Mouse (Mus musculus) stomach, embryonic 16.5 days (tissue): ENCODE measurements around the gene Ly6g6d. TPM values are rescaled to one million over a fixed set of nuclear protein-coding genes. Genes with fewer than 3 reads are reported as not detected.

Source experiments
- ATAC-seq: fragments of 200-750 bp; cut with Nextera tagmentation; 2 replicates; pipeline ENCODE4 v1.8.0; 2017; ENCODE audit warnings: moderate number of reproducible peaks, moderate TSS enrichment; ENCODE audit not compliant: insufficient read depth, low FRiP score
- H3K27ac ChIP-seq: fragments of 300-500 bp; sonication (generic); 2 replicates; pipeline ENCODE4 v1.5.1; 2014; ENCODE audit warnings: low read length
- H3K27me3 ChIP-seq: fragments of 300-500 bp; sonication (generic); 2 replicates; pipeline ENCODE4 v1.6.1; 2014; ENCODE audit warnings: low read length, control low read depth, mixed read lengths; ENCODE audit not compliant: control insufficient read depth, insufficient read depth
- H3K36me3 ChIP-seq: fragments of 300-500 bp; sonication (generic); 2 replicates; pipeline ENCODE4 v1.6.1; 2014; ENCODE audit warnings: low read length; ENCODE audit not compliant: control insufficient read depth, insufficient read depth
- H3K4me1 ChIP-seq: fragments of 300-500 bp; sonication (generic); 2 replicates; pipeline ENCODE4 v1.6.1; 2014; ENCODE audit warnings: low read length, control low read depth, mixed read lengths; ENCODE audit not compliant: control insufficient read depth, insufficient read depth
- H3K4me2 ChIP-seq: fragments of 300-500 bp; sonication (generic); 2 replicates; pipeline ENCODE4 v1.6.1; 2014; ENCODE audit warnings: low read depth, low read length, mixed read lengths
- H3K4me3 ChIP-seq: fragments of 300-500 bp; sonication (generic); replicated peaks from 2 replicates; pipeline ENCODE4 v1.5.1; 2014; ENCODE audit warnings: mild to moderate bottlenecking, low read length
- H3K9ac ChIP-seq: fragments of 300-500 bp; sonication (generic); 2 replicates; pipeline ENCODE4 v1.6.1; 2014; ENCODE audit warnings: low read length
- H3K9me3 ChIP-seq: fragments of 300-500 bp; sonication (generic); replicated peaks from 2 replicates; pipeline ENCODE4 v1.6.1; 2016; ENCODE audit warnings: low read length, control low read depth; ENCODE audit not compliant: control insufficient read depth
- WGBS: fragments of 180-500 bp; shearing (Covaris S2); extraction: QIAGEN DNeasy Blood & Tissue Kit; methylation state at CpG from one replicate; pipeline ENCODE4 v1.1.7; 2014; 5-methylcytosine and 5-hydroxymethylcytosine counted together
- polyA plus RNA-seq: library from polyadenylated mRNA; unstranded; fragments of >200 nt; fragmentation: Nextera tagmentation; extraction: Ambion mirVana; gene quantifications from 2 replicates; pipeline ENCODE4 v1.2.1, GENCODE M21; 2015

Ly6g6d gene
- polyA plus RNA-seq, 1 experiment from 2014 or later, result 3.2 TPM

DNA sequence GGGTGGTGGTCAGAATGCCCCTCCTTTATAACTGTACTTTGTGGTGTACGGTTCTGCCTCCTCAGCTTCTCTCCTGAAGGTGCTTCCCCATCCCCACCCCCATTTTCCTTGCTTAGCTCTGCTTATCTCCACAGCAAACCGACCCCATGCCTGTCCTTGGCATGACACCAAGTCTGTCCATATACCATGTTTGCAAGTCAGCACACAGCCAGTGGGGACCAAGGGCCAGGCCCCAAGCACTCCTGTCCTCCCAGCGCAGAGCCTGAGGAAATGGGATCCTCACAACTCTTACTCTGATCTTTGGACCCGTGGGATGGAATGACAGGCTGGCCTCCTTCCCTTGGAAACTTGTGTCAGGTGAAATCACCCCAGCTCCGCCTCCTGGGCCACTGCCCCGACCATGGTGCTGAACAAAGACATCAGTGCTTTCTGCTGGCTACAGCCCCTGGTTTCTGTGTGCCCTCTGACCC is 25.4 kb upstream of the Ly6g6d start:
- H3K27ac ChIP-seq, result no peak overlapping the region
- no peak overlapping the region for H3K4me2 ChIP-seq
- ATAC-seq, result no peak

DNA sequence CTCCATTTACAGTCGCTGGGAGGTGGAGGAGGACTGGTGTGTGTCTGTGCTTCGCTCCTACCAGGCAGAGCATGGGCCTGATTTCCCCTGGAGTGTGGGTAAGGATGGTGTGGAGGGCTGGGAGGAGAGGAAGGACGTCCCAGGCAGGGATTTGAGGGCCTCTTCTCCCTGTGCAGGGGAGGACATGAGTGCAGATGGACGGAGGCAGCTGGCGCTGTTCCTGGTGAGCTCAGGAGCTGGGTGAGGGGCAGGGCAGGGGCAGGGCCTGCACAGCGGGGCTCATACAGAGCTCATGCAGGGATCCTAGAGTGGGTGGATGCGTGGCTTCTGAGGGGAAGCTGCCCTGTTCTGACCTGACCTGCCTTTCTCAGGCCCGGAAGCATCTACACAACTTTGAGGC is 24.4 kb upstream of the Ly6g6d start:
- no peak overlapping the region for H3K4me2 ChIP-seq
- ATAC-seq, result no peak; the same call in 1 of the 2 replicates
- H3K9me3 ChIP-seq, result no peaks in the 10 kb centered on the region
- H3K27me3 ChIP-seq, result no peaks in the 10 kb centered on the region
- no peak overlapping the region for H3K4me3 ChIP-seq
- H3K27ac ChIP-seq, result no peak overlapping the region
- no peak overlapping the region; the same call in 1 of the 2 replicates for H3K9ac ChIP-seq
- WGBS, result 71% methylated on average over 8 of the region's 8 CpGs
- H3K4me1 ChIP-seq, result no peaks in the 10 kb centered on the region
- peaks cover 19% of the 10 kb centered on the region; the same call in 1 of the 2 replicates for H3K36me3 ChIP-seq

More for the DNA sequence above, 25.4 kb upstream of the Ly6g6d start:
- H3K4me1 ChIP-seq, result no peaks in the 10 kb centered on the region
- peaks cover 15% of the 10 kb centered on the region; the same call in 1 of the 2 replicates for H3K36me3 ChIP-seq
- no peak overlapping the region for H3K9ac ChIP-seq
- H3K27me3 ChIP-seq, result no peaks in the 10 kb centered on the region
- no peak overlapping the region for H3K4me3 ChIP-seq
- WGBS, result 56% methylated on average over 6 of the region's 6 CpGs
- H3K9me3 ChIP-seq, result no peaks in the 10 kb centered on the region

DNA sequence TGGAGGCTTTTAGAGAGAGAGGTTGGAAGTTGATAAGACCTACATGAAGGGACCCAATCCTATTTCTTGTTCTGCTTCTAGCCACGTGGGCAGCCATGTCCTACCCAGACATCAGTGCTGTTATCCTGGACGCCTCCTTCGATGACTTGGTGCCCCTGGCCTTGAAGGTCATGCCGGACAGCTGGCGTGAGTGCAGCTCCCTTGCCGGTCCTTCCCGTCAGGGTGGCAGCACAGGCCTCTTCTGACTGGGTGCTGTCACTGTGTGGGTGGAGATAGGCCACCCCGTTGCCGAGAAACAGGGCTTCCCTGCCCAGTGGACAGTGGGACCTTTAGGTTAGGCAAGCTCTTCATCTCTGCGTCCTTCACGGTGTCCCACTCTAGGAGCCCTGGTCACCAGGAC is 23.3 kb upstream of the Ly6g6d start:
- ATAC-seq, result no peak
- no peaks in the 10 kb centered on the region for H3K27me3 ChIP-seq
- H3K9ac ChIP-seq, result no peak overlapping the region
- no peaks in the 10 kb centered on the region for H3K9me3 ChIP-seq
- H3K36me3 ChIP-seq, result peaks cover 23% of the 10 kb centered on the region; the same call in 1 of the 2 replicates
- no peak overlapping the region for H3K4me2 ChIP-seq
- 87% methylated on average over 11 of the region's 11 CpGs for WGBS
- no peak overlapping the region for H3K27ac ChIP-seq
- no peaks in the 10 kb centered on the region for H3K4me1 ChIP-seq
- no peak overlapping the region for H3K4me3 ChIP-seq

DNA sequence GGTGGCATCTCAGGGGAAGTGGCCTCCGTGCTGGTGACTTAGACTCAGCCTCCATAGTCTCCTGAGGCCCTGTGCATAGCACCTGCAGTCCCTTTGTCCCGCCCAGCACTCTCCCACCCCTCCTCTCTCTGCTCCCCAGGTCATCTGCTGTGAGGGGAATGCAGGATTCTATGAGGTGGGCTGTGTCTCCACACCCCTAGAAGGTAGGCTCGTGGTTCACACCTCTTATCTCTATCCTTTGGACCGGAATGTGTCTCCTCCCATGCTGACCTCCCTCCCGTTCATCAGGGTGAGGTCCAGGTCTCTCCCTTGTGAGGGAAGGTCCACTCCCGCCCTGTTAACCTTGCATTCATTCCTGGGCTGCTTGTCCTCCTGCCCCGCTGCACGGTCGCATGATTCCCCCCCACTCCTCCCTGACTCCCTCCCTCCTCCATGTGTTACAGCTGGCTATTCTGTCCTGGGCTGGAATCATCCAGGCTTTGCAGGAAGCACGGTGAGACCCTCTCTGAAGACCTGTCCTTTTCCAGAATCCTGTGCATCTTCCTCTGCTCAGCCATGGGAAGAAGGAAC is 22.4 kb upstream of the Ly6g6d start:
- ATAC-seq, result no peak
- H3K27me3 ChIP-seq, result no peaks in the 10 kb centered on the region
- no peak overlapping the region for H3K4me3 ChIP-seq
- H3K27ac ChIP-seq, result no peak overlapping the region
- peaks cover 23% of the 10 kb centered on the region; the same call in 1 of the 2 replicates for H3K36me3 ChIP-seq
- H3K9me3 ChIP-seq, result no peaks in the 10 kb centered on the region
- no peak overlapping the region for H3K9ac ChIP-seq
- 52% methylated on average over 10 of the region's 10 CpGs for WGBS
- no peak overlapping the region for H3K4me2 ChIP-seq
- no peaks in the 10 kb centered on the region for H3K4me1 ChIP-seq

DNA sequence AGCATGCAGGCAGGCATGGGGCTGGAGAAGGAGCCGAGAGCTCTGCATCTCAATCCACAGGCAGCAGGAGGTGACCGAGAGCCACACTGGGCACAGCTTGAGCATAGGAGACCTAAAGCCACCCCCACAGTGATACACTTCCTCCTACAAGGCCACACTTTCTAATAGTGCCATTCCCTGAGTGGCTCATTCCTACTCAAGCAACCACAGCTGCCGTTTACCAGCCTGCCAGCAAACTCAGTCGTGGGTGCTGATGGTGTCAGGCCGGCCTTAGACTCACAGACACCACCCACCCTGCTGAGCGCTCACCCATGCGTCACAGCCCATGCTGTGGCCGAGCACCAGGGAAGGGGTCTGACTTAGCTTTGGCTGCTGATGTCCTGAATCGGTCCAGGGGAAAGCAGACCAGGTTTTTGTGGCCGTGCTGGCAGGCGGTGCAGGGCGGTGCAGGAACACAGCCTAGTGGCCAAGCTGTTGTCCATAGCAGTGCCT is 19.3 kb upstream of the Ly6g6d start:
- Histone ChIP-seq H3K27ac (no peak overlapping the region), H3K36me3 (peaks cover 21% of the 10 kb centered on the region; the same call in 1 of the 2 replicates), H3K9ac (no peak overlapping the region), H3K27me3 (no peaks in the 10 kb centered on the region), H3K4me2 (no peak overlapping the region), H3K4me1 (no peaks in the 10 kb centered on the region), H3K4me3 (no peak overlapping the region), H3K9me3 (no peaks in the 10 kb centered on the region)
- 88% methylated on average over 12 of the region's 12 CpGs for WGBS
- no peak for ATAC-seq

DNA sequence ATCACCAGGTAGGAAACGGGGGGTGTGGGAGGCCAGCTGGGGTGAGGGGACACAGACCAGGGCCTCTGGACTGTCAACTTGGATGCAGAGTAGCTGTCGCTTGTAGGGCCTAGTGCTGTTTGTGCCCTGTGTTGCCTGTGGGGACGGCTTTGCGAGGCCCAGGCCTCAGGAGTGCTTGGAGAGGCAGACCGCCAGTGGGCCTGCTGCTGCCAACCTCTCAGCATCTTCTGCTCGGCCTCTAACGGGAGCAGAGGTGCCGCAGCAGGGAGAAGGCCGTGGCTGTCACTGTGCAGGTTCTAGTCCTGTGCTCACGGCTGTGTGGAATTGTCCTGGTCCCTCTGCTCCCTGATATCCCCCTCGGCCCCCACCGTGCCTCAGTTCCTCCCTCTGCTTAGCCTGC is 18.7 kb upstream of the Ly6g6d start:
- Histone ChIP-seq H3K27ac (no peak overlapping the region), H3K36me3 (peaks cover 20% of the 10 kb centered on the region; the same call in 1 of the 2 replicates), H3K4me1 (no peaks in the 10 kb centered on the region), H3K9me3 (no peaks in the 10 kb centered on the region), H3K27me3 (no peaks in the 10 kb centered on the region), H3K4me2 (no peak overlapping the region), H3K9ac (no peak overlapping the region), H3K4me3 (no peak overlapping the region)
- WGBS, result 87% methylated on average over 12 of the region's 12 CpGs
- no peak for ATAC-seq

DNA sequence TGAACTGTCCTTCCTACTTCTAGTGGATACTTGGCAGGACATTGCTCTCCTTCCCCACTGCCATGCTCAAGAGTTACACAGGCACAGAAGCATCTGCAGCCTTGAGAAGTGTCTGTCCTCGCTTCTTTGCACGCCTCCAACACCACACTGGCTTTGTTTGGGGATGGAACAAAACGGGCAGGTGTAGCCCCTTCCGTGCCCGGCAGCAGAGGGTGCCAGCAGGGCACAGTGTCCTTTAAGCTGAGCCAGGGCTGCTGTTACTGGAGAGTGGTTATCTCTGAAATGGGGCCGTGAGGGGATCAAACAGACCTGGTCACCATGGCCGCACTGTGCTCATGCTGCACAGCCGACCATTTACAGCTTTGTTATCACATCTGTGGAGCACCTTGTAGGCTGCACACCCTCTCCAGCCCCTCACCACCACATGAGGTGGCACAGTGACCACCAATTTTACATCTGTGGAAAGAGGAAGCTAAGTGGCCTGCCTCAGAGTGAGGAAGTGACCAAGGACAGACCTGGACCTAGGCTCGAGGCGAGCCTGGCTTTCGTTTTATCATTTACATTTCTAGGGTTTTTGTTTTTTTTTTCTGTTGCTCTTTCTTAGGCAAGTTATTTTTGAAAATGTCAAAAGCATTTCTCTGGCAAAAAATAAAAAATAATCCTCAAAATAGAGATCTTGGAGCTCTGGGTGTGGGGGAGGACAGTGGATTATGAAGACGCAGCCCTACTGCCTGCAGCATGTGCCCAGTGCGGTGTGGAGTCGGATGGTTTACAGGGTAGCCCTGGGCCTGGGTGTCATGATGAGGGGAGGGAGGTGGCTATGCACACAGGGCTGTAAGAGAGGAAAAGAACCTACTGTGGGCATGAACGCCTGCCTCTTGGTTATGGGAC is 16.9 kb upstream of the Ly6g6d start:
- H3K4me3 ChIP-seq, result no peak overlapping the region
- no peaks in the 10 kb centered on the region for H3K27me3 ChIP-seq
- H3K9ac ChIP-seq, result no peak overlapping the region
- H3K9me3 ChIP-seq, result no peaks in the 10 kb centered on the region
- WGBS, result 87% methylated on average over 15 of the region's 15 CpGs
- H3K4me2 ChIP-seq, result no peak overlapping the region
- H3K4me1 ChIP-seq, result peaks cover 4% of the 10 kb centered on the region
- no peak overlapping the region for H3K27ac ChIP-seq
- ATAC-seq, result no peak
- peaks cover 23% of the 10 kb centered on the region; the same call in 1 of the 2 replicates for H3K36me3 ChIP-seq

DNA sequence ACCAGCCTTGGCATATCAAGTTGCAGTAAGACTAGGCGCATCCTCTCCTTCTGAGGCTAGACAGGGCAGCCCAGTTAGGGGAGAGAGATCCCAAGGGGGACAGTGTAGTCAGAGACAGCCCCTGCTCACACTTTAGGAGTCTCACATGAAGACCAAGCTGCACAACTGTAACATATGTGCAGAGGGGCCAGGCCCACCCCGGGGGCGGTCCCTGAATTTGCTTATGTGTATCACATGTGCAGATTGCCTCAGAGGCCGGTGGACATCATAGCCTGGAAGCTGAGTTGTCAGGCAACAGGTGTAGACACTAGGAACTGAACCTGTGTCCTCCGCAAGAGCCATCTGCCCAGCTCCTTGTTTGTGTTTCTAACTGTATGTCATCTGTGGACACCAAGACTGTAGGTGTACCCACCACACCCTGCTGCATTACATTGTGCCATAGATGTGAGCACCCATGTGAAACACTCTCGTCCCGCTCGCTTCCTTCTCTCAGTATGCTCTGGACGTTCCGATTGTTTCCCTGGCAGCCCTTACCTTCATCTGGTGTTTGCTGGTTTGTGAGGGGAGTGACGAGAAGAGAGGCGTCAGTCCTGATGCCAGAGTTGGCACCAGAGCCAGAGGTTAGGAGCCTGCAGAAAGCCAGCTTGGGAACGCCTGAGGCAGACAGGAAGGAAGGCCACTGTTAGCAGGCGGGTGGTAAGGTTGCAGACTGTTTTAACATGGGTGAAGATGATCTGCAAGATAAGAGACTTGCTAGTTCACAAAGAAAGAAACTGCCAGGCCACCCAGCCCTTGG is 14.7 kb upstream of the Ly6g6d start:
- Histone ChIP-seq H3K27me3 (no peaks in the 10 kb centered on the region), H3K27ac (no peak overlapping the region), H3K36me3 (peaks cover 19% of the 10 kb centered on the region; the same call in 1 of the 2 replicates), H3K4me2 (no peak overlapping the region), H3K9me3 (no peaks in the 10 kb centered on the region), H3K4me1 (peaks cover 4% of the 10 kb centered on the region), H3K9ac (no peak overlapping the region), H3K4me3 (no peak overlapping the region)
- ATAC-seq, result no peak
- WGBS, result 90% methylated on average over 14 of the region's 14 CpGs
